Mouse (Mus musculus): ENCODE results near the gene Hadhb. TPM values are rescaled to one million over a fixed set of nuclear protein-coding genes. Genes with fewer than 3 reads are reported as not detected.

Gene Hadhb
- total and polyA plus RNA-seq, 2 experiments from 2014 or later, result 1,098 to 1,207 TPM

GRCm38 (mm10) chr5:30119163-30119562 is 35.9 kb upstream of the Hadhb start:
- peaks cover 74% of the 10 kb centered on the region for H3K36me3 ChIP-seq (replicated peaks; ENCODE audit: control insufficient read depth, insufficient read depth, low read length)
- no peak for ATAC-seq (ENCODE audit: insufficient read depth, low read depth)
- no peak for TF ChIP-seq CTCF (IDR thresholded peaks at IDR 0.05; ENCODE audit: low read depth)
- no peak for TF ChIP-seq EP300 (IDR thresholded peaks at IDR 0.05; ENCODE audit: low read depth)

DNA sequence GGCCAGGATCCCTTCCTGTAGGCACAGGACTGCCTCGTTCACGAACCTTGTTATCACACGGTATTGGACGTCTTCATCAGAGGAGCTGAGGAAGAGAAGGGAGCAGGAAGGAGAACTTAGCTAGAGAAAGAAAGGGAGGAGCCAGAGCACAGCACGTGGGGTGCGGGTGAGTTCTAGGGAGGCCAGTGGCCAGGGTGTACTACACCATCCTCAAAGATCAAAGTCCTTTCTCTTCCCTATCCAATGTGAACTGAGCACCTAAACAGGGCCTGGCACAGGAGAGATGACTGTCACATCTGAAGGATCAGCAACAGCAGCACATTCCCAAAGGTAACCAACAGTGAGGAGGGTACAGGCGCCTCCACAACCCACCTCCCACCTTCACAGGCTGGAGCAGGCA is 34.9 kb upstream of the Hadhb start:
- DNase-seq (ENCODE audit: low spot score) (no peak), ATAC-seq (ENCODE audit: insufficient read depth, low read depth) (no peak)
- H3K4me1 ChIP-seq (ENCODE audit: control insufficient read depth, insufficient read depth), result no peaks in the 10 kb centered on the region
- H3K27me3 ChIP-seq (ENCODE audit: control insufficient read depth, insufficient read depth, low read length), result 0 out of 2 replicates have a peak, but pooled peaks cover 3% of the 10 kb centered on the region
- H3K9me3 ChIP-seq (replicated peaks; ENCODE audit: control insufficient read depth, low read length), result no peaks in the 10 kb centered on the region
- WGBS, result 83% methylated on average over 7 of the region's 7 CpGs
- H3K4me2 ChIP-seq (ENCODE audit: low read depth, low read length), result no peak overlapping the region
- no peak overlapping the region for H3K9ac ChIP-seq (replicated peaks; ENCODE audit: low read depth, low read length)
- H3K4me3 ChIP-seq (ENCODE audit: low read depth, low read length), result no peak overlapping the region
- no peak for TF ChIP-seq EP300 (IDR thresholded peaks at IDR 0.05; ENCODE audit: low read depth)
- TF ChIP-seq CTCF (IDR thresholded peaks at IDR 0.05; ENCODE audit: low read depth), result no peak
- H3K27ac ChIP-seq (ENCODE audit: low read depth), result no peak overlapping the region
- H3K36me3 ChIP-seq (replicated peaks; ENCODE audit: control insufficient read depth, insufficient read depth, low read length), result peaks cover 84% of the 10 kb centered on the region

More at GRCm38 (mm10) chr5:30119163-30119562, 35.9 kb upstream of the Hadhb start:
- Histone ChIP-seq H3K27ac (ENCODE audit: low read depth) (no peak overlapping the region), H3K4me3 (ENCODE audit: low read depth, low read length) (no peak overlapping the region), H3K27me3 (ENCODE audit: control insufficient read depth, insufficient read depth, low read length) (0 out of 2 replicates have a peak, but pooled peaks cover 9% of the 10 kb centered on the region), H3K4me2 (ENCODE audit: low read depth, low read length) (no peak overlapping the region), H3K9ac (replicated peaks; ENCODE audit: low read depth, low read length) (no peak overlapping the region), H3K4me1 (ENCODE audit: control insufficient read depth, insufficient read depth) (no peaks in the 10 kb centered on the region), H3K9me3 (replicated peaks; ENCODE audit: control insufficient read depth, low read length) (no peaks in the 10 kb centered on the region)
- no peak for DNase-seq (ENCODE audit: low spot score)
- 91% methylated on average over 6 of the region's 6 CpGs for WGBS

DNA sequence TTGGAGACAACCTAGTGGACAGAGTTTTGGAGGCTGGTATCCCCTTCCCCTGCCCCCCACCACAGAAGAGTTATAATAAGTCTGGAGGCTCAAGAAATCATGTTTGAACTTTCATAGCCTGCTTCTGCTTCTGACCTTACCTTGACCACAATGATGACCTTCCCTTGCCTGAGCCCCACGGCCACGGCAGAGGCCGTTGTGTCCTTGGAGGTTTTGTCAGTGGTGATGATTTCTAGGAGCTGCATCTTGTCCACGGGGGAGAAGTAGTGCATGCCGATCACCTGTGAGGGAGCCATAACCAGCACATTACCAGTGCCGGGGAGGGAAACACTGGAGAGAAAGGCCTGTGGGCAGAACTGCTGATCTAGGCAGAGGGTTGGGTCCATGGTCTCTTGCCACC is 32.6 kb upstream of the Hadhb start:
- Histone ChIP-seq H3K36me3 (replicated peaks; ENCODE audit: control insufficient read depth, insufficient read depth, low read length) (peaks cover 99% of the 10 kb centered on the region), H3K4me1 (ENCODE audit: control insufficient read depth, insufficient read depth) (no peaks in the 10 kb centered on the region), H3K4me3 (ENCODE audit: low read depth, low read length) (no peak overlapping the region), H3K27ac (ENCODE audit: low read depth) (no peak overlapping the region), H3K9me3 (replicated peaks; ENCODE audit: control insufficient read depth, low read length) (no peaks in the 10 kb centered on the region), H3K27me3 (ENCODE audit: control insufficient read depth, insufficient read depth, low read length) (no peaks in the 10 kb centered on the region), H3K4me2 (ENCODE audit: low read depth, low read length) (no peak overlapping the region), H3K9ac (replicated peaks; ENCODE audit: low read depth, low read length) (no peak overlapping the region)
- DNase-seq (ENCODE audit: low spot score) (no peak), ATAC-seq (ENCODE audit: insufficient read depth, low read depth) (no peak)
- WGBS, result 73% methylated on average over 6 of the region's 6 CpGs
- TF ChIP-seq EP300 (IDR thresholded peaks at IDR 0.05; ENCODE audit: low read depth) (no peak), CTCF (IDR thresholded peaks at IDR 0.05; ENCODE audit: low read depth) (no peak)

DNA sequence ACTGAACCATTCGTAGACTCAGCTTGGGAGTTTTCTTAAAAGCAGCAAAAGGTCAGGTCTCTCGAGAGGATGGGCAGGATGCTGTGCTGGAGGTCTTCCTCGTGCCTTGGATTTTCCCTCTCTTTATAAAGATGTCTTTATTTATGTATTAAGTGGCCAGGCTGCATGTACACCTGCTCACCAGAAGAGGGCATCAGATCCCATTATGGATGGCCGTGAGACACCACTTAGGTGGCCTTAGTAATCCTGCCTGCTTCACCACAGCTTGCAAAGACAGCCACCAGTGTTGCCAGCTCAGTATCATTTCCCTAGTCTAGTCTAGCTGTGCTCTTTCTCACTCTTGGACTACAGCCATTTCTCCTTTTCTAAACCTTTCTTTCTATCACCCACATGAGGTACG is 29.5 kb upstream of the Hadhb start:
- ATAC-seq (ENCODE audit: insufficient read depth, low read depth) (peak; percentile 59; the same call in 1 of the 2 replicates), DNase-seq (ENCODE audit: low spot score) (peak; percentile 52)
- H3K9ac ChIP-seq (replicated peaks; ENCODE audit: low read depth, low read length), result no peak overlapping the region
- H3K9me3 ChIP-seq (replicated peaks; ENCODE audit: control insufficient read depth, low read length), result no peaks in the 10 kb centered on the region
- H3K27ac ChIP-seq (ENCODE audit: low read depth), result no peak overlapping the region
- H3K4me1 ChIP-seq (ENCODE audit: control insufficient read depth, insufficient read depth), result no peaks in the 10 kb centered on the region
- H3K4me2 ChIP-seq (ENCODE audit: low read depth, low read length), result no peak overlapping the region
- 50% methylated on average over 5 of the region's 5 CpGs for WGBS
- no peaks in the 10 kb centered on the region for H3K27me3 ChIP-seq (ENCODE audit: control insufficient read depth, insufficient read depth, low read length)
- H3K36me3 ChIP-seq (replicated peaks; ENCODE audit: control insufficient read depth, insufficient read depth, low read length), result peaks cover 100% of the 10 kb centered on the region
- no peak overlapping the region for H3K4me3 ChIP-seq (ENCODE audit: low read depth, low read length)
- TF ChIP-seq CTCF (IDR thresholded peaks at IDR 0.05; ENCODE audit: low read depth) (peak; percentile 73), EP300 (IDR thresholded peaks at IDR 0.05; ENCODE audit: low read depth) (no peak)

DNA sequence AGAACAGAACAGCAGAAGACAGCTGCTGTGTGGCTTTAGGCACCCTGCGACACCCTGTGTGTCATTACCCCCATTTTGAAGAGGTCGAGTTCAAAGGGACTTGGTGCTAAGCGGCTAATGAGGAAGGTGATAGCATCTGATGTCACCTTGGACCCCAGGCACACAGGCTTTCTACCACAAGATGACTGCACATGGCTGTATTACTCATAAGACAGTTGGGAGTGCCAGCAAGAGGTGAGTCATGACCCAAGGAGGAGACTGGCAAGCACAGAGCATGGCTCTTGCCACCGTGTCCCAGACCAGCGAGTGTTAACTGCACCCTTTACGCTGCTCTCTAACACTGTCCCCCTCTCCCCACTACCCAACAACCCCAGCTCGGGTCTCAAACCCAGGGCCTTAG is 28.3 kb upstream of the Hadhb start:
- TF ChIP-seq EP300 (IDR thresholded peaks at IDR 0.05; ENCODE audit: low read depth) (no peak), CTCF (IDR thresholded peaks at IDR 0.05; ENCODE audit: low read depth) (no peak)
- Histone ChIP-seq H3K27ac (ENCODE audit: low read depth) (no peak overlapping the region), H3K4me2 (ENCODE audit: low read depth, low read length) (no peak overlapping the region), H3K9me3 (replicated peaks; ENCODE audit: control insufficient read depth, low read length) (no peaks in the 10 kb centered on the region), H3K36me3 (replicated peaks; ENCODE audit: control insufficient read depth, insufficient read depth, low read length) (peaks cover 95% of the 10 kb centered on the region), H3K4me3 (ENCODE audit: low read depth, low read length) (no peak overlapping the region), H3K4me1 (ENCODE audit: control insufficient read depth, insufficient read depth) (no peaks in the 10 kb centered on the region), H3K27me3 (ENCODE audit: control insufficient read depth, insufficient read depth, low read length) (no peaks in the 10 kb centered on the region), H3K9ac (replicated peaks; ENCODE audit: low read depth, low read length) (no peak overlapping the region)
- ATAC-seq (ENCODE audit: insufficient read depth, low read depth), result no peak
- WGBS, result 89% methylated on average over 7 of the region's 7 CpGs
- no peak for DNase-seq (ENCODE audit: low spot score)

DNA sequence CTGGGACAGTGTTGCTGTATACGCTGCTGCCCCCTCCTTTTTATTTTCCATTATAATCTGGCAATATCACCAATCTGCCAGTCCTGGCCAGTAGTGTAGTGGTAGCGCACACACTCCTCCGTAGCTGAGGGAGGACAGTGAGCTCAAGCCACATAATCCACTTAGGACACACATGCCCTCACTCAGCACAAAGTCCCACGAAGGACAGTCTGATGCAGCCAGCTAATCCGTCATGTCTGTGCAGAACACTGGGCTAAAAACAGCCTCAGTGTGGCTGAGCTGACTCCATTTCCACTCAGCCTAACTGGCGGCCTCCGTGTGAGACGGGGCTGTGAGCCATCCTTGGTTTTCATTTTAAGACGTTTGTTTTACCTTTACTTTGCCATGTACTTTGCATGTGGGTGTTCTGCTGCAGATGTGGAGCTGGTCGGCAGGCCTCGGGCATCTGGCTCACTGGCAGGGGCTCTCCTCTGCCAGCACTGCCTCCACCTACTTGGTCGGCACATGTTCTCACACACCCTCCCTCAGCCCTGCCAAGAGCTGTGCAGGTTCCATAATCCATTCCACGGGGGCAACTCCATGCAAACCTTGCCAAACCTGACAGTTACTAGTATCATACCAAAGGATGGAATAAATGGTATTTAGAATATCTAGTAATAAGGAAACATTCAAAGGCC is 27.0 kb upstream of the Hadhb start:
- Histone ChIP-seq H3K4me3 (ENCODE audit: low read depth, low read length) (no peak overlapping the region), H3K36me3 (replicated peaks; ENCODE audit: control insufficient read depth, insufficient read depth, low read length) (peaks cover 95% of the 10 kb centered on the region), H3K9ac (replicated peaks; ENCODE audit: low read depth, low read length) (no peak overlapping the region), H3K4me1 (ENCODE audit: control insufficient read depth, insufficient read depth) (no peaks in the 10 kb centered on the region), H3K27me3 (ENCODE audit: control insufficient read depth, insufficient read depth, low read length) (no peaks in the 10 kb centered on the region), H3K9me3 (replicated peaks; ENCODE audit: control insufficient read depth, low read length) (no peaks in the 10 kb centered on the region), H3K4me2 (ENCODE audit: low read depth, low read length) (no peak overlapping the region), H3K27ac (ENCODE audit: low read depth) (no peak overlapping the region)
- DNase-seq (ENCODE audit: low spot score), result no peak
- TF ChIP-seq CTCF (IDR thresholded peaks at IDR 0.05; ENCODE audit: low read depth) (no peak), EP300 (IDR thresholded peaks at IDR 0.05; ENCODE audit: low read depth) (no peak)
- ATAC-seq (ENCODE audit: insufficient read depth, low read depth), result no peak
- WGBS, result 81% methylated on average over 13 of the region's 13 CpGs

Measured in heart, postnatal 0 days (tissue).